In genomic region chr6:21629989-21630388, GRCm38 (mm10) we compare ENCODE assay signal across 34 mouse cellular contexts.
"Had no signal": no experiment of that assay in that cellular context is flagged by ENCODE, and none has a peak within 500 bp of the region (broad histone marks: within the 10 kb centered on the region; RNA-seq: fewer than 3 reads in every experiment).

No protein-coding gene starts in this region.

- H3K4me3 ChIP-seq: heart, embryonic 12.5 days; heart, embryonic 13.5 days; heart, embryonic 15.5 days; hindbrain, embryonic 10.5 days; hindbrain, embryonic 12.5 days; hindbrain, embryonic 13.5 days; hindbrain, embryonic 15.5 days; intestine, embryonic 15.5 days; kidney, embryonic 15.5 days; layer of hippocampus, adult 2 months; left cerebral cortex, adult 2 months had no signal

- H3K9me3 ChIP-seq: heart, embryonic 12.5 days; heart, embryonic 13.5 days; heart, embryonic 15.5 days; hindbrain, embryonic 10.5 days; hindbrain, embryonic 12.5 days; hindbrain, embryonic 13.5 days; hindbrain, embryonic 15.5 days; intestine, embryonic 15.5 days; kidney, embryonic 15.5 days had no signal

- H3K4me1 ChIP-seq: heart, embryonic 12.5 days; heart, embryonic 13.5 days; heart, embryonic 15.5 days; hindbrain, embryonic 10.5 days; hindbrain, embryonic 12.5 days; hindbrain, embryonic 13.5 days; hindbrain, embryonic 15.5 days; intestine, embryonic 15.5 days; kidney, embryonic 15.5 days had no signal

- H3K9ac ChIP-seq: heart, embryonic 12.5 days; heart, embryonic 13.5 days; heart, embryonic 15.5 days; hindbrain, embryonic 12.5 days; hindbrain, embryonic 13.5 days; hindbrain, embryonic 15.5 days; intestine, embryonic 15.5 days; kidney, embryonic 15.5 days had no signal

- H3K27me3 ChIP-seq: heart, embryonic 12.5 days; heart, embryonic 13.5 days; heart, embryonic 15.5 days; hindbrain, embryonic 12.5 days; hindbrain, embryonic 13.5 days; hindbrain, embryonic 15.5 days; intestine, embryonic 15.5 days; kidney, embryonic 15.5 days had no signal

- H3K4me2 ChIP-seq: heart, embryonic 11.5 days; heart, embryonic 12.5 days; heart, embryonic 13.5 days; heart, embryonic 15.5 days; hindbrain, embryonic 12.5 days; hindbrain, embryonic 13.5 days; hindbrain, embryonic 15.5 days; intestine, embryonic 15.5 days; kidney, embryonic 15.5 days had no signal

- H3K27ac ChIP-seq: heart, embryonic 13.5 days; heart, embryonic 15.5 days; hindbrain, embryonic 10.5 days; hindbrain, embryonic 12.5 days; hindbrain, embryonic 13.5 days; hindbrain, embryonic 15.5 days; hindbrain, postnatal 0 days; intestine, embryonic 15.5 days; kidney, embryonic 15.5 days; kidney, postnatal 0 days; layer of hippocampus, adult 2 months; left cerebral cortex, adult 2 months had no signal

- H3K36me3 ChIP-seq: heart, embryonic 12.5 days; heart, embryonic 13.5 days; heart, embryonic 15.5 days; hindbrain, embryonic 10.5 days; hindbrain, embryonic 12.5 days; hindbrain, embryonic 13.5 days; hindbrain, embryonic 15.5 days; intestine, embryonic 15.5 days; kidney, embryonic 15.5 days had no signal

- DNase-seq: heart, postnatal 10 days; heart, postnatal 14 days; heart, postnatal 36 days; heart, postnatal 4 days; kidney, adult 11 months; kidney, adult 18-20 months; kidney, adult 2 months; kidney, adult 8-10 months; kidney, adult 9 months; kidney, postnatal 10 days; kidney, postnatal 14 days; kidney, postnatal 25 days; kidney, postnatal 36 days; kidney, postnatal 4 days; layer of hippocampus, adult 9-11 months; layer of hippocampus, postnatal 36 days had no signal

- ATAC-seq: hindbrain, embryonic 16.5 days; hindbrain, postnatal 0 days; inflammation-experienced regulatory T-cells, adult 6 months; intestine, embryonic 15.5 days; intestine, embryonic 16.5 days; intestine, postnatal 0 days had no signal
